Mouse (Mus musculus) erythroblast, embryonic 14.5 days (primary cell): ENCODE measurements around the gene Uhrf1bp1. TPM values are rescaled to one million over a fixed set of nuclear protein-coding genes. Genes with fewer than 3 reads are reported as not detected.

Experiments used
- H3K27me3 ChIP-seq: 2 replicates; pipeline ENCODE4 v1.6.1; 2012; ENCODE audit warnings: inconsistent platforms; ENCODE audit not compliant: control insufficient read depth
- H3K36me3 ChIP-seq: 2 replicates; pipeline ENCODE4 v1.6.1; 2012; ENCODE audit warnings: mild to moderate bottlenecking, inconsistent platforms; ENCODE audit not compliant: control insufficient read depth
- H3K4me1 ChIP-seq: 2 replicates; pipeline ENCODE4 v1.6.1; 2012; ENCODE audit warnings: inconsistent platforms; ENCODE audit not compliant: control insufficient read depth
- H3K4me3 ChIP-seq: replicated peaks from 2 replicates; pipeline ENCODE3; 2012; ENCODE audit warnings: moderate library complexity, mild to moderate bottlenecking, inconsistent platforms
- H3K9me3 ChIP-seq: 2 replicates; pipeline ENCODE4 v1.6.1; 2012; ENCODE audit warnings: low read length, inconsistent platforms, mixed read lengths; ENCODE audit not compliant: control insufficient read depth
- GATA1 ChIP-seq: IDR thresholded peaks from 2 replicates; pipeline ENCODE4 v1.6.1; 2012; ENCODE audit warnings: low read length, inconsistent platforms, mixed read lengths
- TAL1 ChIP-seq: IDR thresholded peaks from 3 replicates; pipeline ENCODE4 v1.6.1; 2012; ENCODE audit warnings: low read length, inconsistent platforms, mixed read lengths
- polyA plus RNA-seq: library from polyadenylated mRNA; stranded (reverse); fragments of >175 nt; gene quantifications from 2 replicates; pipeline ENCODE4 v1.2.3, GENCODE M21; 2012

Gene Uhrf1bp1
- polyA plus RNA-seq, 1 experiment, result 0.19 TPM

DNA sequence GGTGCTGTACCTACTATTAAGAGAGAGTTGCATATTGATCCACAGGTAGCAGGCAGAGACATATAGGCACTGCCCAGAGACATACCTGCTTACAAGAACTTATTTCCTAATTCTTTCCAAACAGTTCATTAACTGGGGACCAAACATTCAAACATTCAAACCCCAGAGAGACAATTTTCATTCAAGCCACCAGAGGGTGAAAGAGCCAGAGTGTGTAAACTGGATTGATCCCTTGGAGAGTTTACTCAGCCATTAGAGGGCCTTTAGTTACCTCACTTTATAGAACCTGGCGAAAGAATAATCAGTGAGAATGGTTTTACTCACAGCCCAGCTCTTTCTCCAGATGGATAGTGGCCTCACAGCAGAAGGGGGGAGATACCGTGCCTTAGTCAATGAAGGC is 9.2 kb downstream of the Uhrf1bp1 start:
- TF ChIP-seq TAL1 (no peak), GATA1 (no peak)
- Histone ChIP-seq H3K9me3 (no peaks in the 10 kb centered on the region), H3K27me3 (no peaks in the 10 kb centered on the region), H3K4me3 (no peak overlapping the region), H3K36me3 (peaks cover 6% of the 10 kb centered on the region), H3K4me1 (peaks cover 20% of the 10 kb centered on the region)

DNA sequence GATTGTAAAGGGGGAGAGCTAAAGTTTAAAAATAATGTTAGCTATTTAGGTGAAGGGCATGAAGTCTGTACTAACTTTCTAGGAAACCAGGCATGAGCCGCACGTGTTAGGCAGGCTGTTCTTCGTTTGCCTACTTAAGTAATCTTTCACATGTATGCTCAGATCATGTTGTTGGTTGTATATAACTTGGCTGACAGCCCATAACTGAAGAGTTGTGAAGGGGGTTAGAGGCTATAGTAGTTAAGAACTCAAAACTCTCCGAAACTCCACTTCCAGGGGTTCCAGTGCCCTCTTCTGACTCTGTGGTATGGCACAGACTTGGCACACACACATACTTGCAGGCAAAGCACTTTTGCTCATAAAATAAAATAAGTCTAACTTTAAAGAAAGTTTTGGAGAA is 10.5 kb downstream of the Uhrf1bp1 start:
- H3K27me3 ChIP-seq, result no peaks in the 10 kb centered on the region
- peaks cover 13% of the 10 kb centered on the region for H3K4me1 ChIP-seq
- H3K4me3 ChIP-seq, result no peak overlapping the region
- no peaks in the 10 kb centered on the region for H3K9me3 ChIP-seq
- peaks cover 7% of the 10 kb centered on the region for H3K36me3 ChIP-seq
- TF ChIP-seq TAL1 (no peak), GATA1 (no peak)

DNA sequence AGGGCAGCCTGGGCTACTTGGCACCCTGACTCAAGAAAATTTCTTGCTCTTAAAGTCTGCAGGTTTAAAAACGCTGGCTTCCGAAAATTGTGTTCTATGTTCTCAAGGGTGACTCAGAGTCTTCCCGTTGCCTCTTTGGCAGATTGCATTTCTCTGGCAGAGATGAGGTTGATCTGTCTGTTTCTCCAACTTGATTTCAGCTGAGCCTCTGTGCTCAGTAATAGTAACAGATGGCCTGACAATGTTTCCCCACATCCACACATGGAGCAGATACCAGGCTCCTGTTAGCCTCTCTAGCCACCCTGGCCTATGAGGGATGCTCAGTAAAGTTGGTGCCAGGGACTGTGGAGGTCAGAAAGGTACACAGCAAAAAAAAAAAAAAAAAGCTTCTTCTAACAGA is 15.6 kb downstream of the Uhrf1bp1 start:
- no peaks in the 10 kb centered on the region for H3K27me3 ChIP-seq
- H3K4me1 ChIP-seq, result peaks cover 38% of the 10 kb centered on the region
- H3K36me3 ChIP-seq, result peaks cover 12% of the 10 kb centered on the region
- TF ChIP-seq GATA1 (no peak), TAL1 (no peak)
- no peaks in the 10 kb centered on the region for H3K9me3 ChIP-seq
- H3K4me3 ChIP-seq, result no peak overlapping the region

DNA sequence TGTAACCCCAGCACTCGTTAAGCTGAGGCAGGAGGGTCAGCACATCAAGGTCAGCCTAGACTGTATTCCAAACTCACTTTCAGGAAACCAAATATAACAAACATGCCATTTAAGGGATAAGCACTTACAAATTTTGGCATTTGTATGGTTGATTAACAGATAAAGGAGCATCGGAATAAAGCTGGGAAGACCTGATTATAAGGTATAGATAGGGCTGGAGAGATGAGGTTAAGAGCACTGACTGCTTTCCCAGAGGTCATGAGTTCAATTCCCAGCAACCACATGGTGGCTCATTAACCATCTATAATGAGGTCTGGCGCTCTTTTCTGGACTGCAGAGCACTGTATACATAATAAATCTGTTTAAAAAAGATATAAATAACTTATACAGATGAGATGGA is 17.3 kb downstream of the Uhrf1bp1 start:
- Histone ChIP-seq H3K9me3 (no peaks in the 10 kb centered on the region), H3K4me3 (no peak overlapping the region), H3K36me3 (peaks cover 24% of the 10 kb centered on the region), H3K4me1 (peaks cover 38% of the 10 kb centered on the region), H3K27me3 (no peaks in the 10 kb centered on the region)
- no peak for TF ChIP-seq GATA1

DNA sequence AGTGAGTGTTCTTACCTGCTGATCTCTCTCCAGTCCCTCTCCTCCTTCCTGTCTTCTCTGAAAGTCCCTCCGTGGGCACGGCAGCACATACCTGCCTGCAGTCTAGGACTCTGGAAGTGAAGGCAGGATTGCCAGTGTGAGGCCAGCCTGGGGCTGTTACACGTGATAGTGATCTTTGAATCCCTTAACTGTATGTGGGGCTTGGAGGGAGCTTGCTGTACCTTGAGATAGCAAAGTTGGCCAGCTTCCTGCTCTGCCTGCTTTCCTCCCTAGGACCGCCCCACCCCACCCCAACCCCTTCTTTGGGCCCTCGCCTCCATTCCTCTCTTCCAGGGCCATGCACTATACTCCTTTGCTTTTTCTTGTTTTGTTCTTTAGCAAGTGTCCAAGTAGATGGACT is 18.3 kb downstream of the Uhrf1bp1 start:
- Histone ChIP-seq H3K36me3 (peaks cover 32% of the 10 kb centered on the region), H3K4me3 (peak overlapping the region; percentile 10), H3K4me1 (peaks cover 38% of the 10 kb centered on the region), H3K9me3 (no peaks in the 10 kb centered on the region), H3K27me3 (no peaks in the 10 kb centered on the region)
- TF ChIP-seq TAL1, result no peak
- no peak for TF ChIP-seq GATA1

DNA sequence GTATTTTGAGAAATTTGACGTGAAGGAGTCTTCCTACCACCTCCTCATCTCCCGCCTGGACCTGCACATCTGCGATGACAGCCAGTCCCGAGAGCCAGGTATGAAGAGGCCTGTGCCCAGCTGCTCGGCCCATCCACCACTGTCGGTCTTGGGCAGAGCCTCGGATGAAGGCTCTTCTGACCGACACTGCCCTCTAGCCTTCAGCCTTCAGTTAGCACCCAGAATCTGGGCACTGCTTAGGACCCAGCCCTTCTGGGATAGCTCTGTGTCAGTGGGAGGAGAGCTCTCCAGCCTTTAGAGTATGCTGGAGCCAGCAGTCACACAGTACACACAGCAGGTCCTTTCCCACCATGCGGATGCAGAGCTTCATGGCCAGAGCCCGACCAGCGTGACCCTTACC is 25.3 kb downstream of the Uhrf1bp1 start:
- peaks cover 89% of the 10 kb centered on the region for H3K36me3 ChIP-seq
- no peaks in the 10 kb centered on the region for H3K27me3 ChIP-seq
- H3K4me3 ChIP-seq, result no peak overlapping the region
- H3K9me3 ChIP-seq, result no peaks in the 10 kb centered on the region
- H3K4me1 ChIP-seq, result no peaks in the 10 kb centered on the region; the same call in 1 of the 2 replicates
- no peak for TF ChIP-seq GATA1
- TF ChIP-seq TAL1, result no peak

DNA sequence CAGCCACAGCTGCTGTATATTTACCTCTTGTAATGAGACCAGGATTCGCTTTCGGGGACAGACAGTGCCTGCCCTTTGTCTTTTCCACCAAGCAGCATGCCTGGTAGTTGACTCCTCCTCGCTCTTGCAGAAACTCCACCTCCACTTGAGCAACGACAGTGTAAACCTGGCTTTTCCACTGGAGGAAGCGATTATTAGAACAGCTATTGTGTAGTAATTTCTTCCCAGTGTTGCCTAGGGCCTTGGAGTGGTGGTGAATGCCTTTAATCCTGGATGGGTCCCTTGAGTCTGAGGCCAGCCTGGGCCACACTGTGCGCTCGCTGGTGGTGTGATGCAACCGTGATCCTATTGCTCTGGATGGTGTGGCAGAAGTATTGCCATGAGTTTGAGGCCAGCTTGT is 26.9 kb downstream of the Uhrf1bp1 start:
- no peaks in the 10 kb centered on the region for H3K4me1 ChIP-seq
- no peaks in the 10 kb centered on the region for H3K9me3 ChIP-seq
- TF ChIP-seq GATA1, result no peak
- TF ChIP-seq TAL1, result no peak
- peaks cover 91% of the 10 kb centered on the region for H3K36me3 ChIP-seq
- H3K27me3 ChIP-seq, result no peaks in the 10 kb centered on the region
- H3K4me3 ChIP-seq, result no peak overlapping the region

DNA sequence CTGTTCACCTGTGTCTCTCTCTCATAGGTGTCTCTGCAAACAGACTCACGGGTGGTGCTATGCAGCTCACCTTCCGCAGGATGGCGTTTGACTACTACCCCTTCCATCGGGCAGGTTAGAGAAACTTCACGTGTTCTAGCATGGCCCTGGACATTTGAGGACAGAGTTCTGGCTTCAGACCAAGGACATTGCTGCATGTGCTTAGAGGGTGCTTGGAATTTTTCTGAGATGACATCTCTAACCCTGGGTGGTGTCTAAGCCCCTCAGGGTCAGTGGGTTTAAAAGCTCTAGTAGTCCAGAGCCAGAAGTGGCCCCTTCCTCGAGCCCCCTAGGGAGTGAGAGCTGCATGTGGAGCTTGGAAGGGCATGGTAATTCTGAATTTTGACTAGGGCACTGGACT is 27.8 kb downstream of the Uhrf1bp1 start:
- Histone ChIP-seq H3K4me3 (no peak overlapping the region), H3K36me3 (peaks cover 90% of the 10 kb centered on the region), H3K9me3 (no peaks in the 10 kb centered on the region)

DNA sequence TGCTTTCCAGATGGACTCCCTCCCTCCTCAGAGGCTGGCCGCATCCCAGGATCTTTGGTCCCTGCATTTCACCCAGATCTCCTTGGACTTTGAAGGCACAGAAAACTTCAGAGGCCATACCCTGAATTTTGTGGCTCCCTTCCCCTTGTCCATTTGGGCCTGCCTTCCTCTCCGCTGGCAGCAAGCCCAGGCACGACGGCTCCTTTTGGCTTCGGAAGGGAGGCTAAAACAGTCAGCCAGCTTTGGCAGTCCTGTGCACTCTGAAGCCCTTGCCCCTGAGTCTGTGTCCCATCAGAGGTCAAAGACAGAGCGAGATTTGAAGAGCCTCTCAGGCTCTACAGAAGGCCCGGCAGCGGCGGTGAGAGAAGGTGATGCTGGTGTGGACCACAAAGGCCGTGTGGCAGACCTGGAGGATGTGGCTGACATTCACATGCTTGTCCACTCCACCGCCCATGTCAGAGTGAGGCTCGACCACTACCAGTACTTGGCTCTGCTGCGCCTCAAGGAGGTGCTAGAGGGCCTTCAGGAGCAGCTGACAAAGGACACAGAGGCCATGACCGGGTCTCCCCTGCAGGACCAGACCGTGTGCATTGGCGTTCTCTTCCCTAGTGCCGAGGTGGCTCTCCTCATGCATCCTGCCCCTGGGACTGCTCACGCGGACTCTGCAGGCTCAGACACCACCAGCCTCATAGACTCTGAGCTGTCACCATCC is 30.4 kb downstream of the Uhrf1bp1 start:
- no peaks in the 10 kb centered on the region for H3K27me3 ChIP-seq
- H3K36me3 ChIP-seq, result peaks cover 88% of the 10 kb centered on the region
- no peak overlapping the region for H3K4me3 ChIP-seq
- H3K4me1 ChIP-seq, result no peaks in the 10 kb centered on the region
- H3K9me3 ChIP-seq, result no peaks in the 10 kb centered on the region
- TF ChIP-seq GATA1 (no peak), TAL1 (no peak)

More for the DNA sequence above, 27.8 kb downstream of the Uhrf1bp1 start:
- TF ChIP-seq GATA1, result no peak
- Histone ChIP-seq H3K27me3 (no peaks in the 10 kb centered on the region), H3K4me1 (no peaks in the 10 kb centered on the region)
